Mouse (Mus musculus): ENCODE measurements around the gene Timm22.
A peak's percentile ranks its signal among the peaks of the same experiment; 100 is the strongest.

The Timm22 gene

GRCm38 (mm10) chr11:76406702-76407583 is at the start of gene Timm22:
Gene Timm22, plus strand, starts transcription at chr11:76406952.
- DNase-seq (ENCODE audit: low read depth, low spot score), result peak; percentile 98

GRCm38 (mm10) chr11:76357464-76357863 is 49.3 kb upstream of the Timm22 start:
- no peak for DNase-seq (ENCODE audit: low read depth, low spot score)

GRCm38 (mm10) chr11:76358628-76359320 is 48.0 kb upstream of the Timm22 start:
- DNase-seq (ENCODE audit: low read depth, low spot score), result no peak

GRCm38 (mm10) chr11:76360255-76360654 is 46.5 kb upstream of the Timm22 start:
- no peak for DNase-seq (ENCODE audit: low read depth, low spot score)

- DNase-seq (ENCODE audit: low read depth, low spot score), result no peak
Measured at GRCm38 (mm10) chr11:76361422-76361821, 45.3 kb upstream of the Timm22 start.

GRCm38 (mm10) chr11:76363178-76363577 is 43.6 kb upstream of the Timm22 start:
- DNase-seq (ENCODE audit: low read depth, low spot score), result no peak

GRCm38 (mm10) chr11:76363636-76364035 is 43.1 kb upstream of the Timm22 start:
- no peak for DNase-seq (ENCODE audit: low read depth, low spot score)

GRCm38 (mm10) chr11:76364038-76364437 is 42.7 kb upstream of the Timm22 start:
- no peak for DNase-seq (ENCODE audit: low read depth, low spot score)

GRCm38 (mm10) chr11:76366720-76367119 is 40.0 kb upstream of the Timm22 start:
- no peak for DNase-seq (ENCODE audit: low read depth, low spot score)

GRCm38 (mm10) chr11:76370491-76370890 is 36.3 kb upstream of the Timm22 start:
- no peak for DNase-seq (ENCODE audit: low read depth, low spot score)

- DNase-seq (ENCODE audit: low read depth, low spot score), result no peak
Measured at GRCm38 (mm10) chr11:76372120-76372519, 34.6 kb upstream of the Timm22 start.

- DNase-seq (ENCODE audit: low read depth, low spot score), result no peak
Measured at GRCm38 (mm10) chr11:76372534-76372933, 34.2 kb upstream of the Timm22 start.

- DNase-seq (ENCODE audit: low read depth, low spot score), result peak; percentile 82
Measured at GRCm38 (mm10) chr11:76374491-76375185, 32.1 kb upstream of the Timm22 start.

GRCm38 (mm10) chr11:76376425-76376824 is 30.3 kb upstream of the Timm22 start:
- no peak for DNase-seq (ENCODE audit: low read depth, low spot score)

GRCm38 (mm10) chr11:76379921-76380544 is 26.7 kb upstream of the Timm22 start:
- no peak for DNase-seq (ENCODE audit: low read depth, low spot score)

- no peak for DNase-seq (ENCODE audit: low read depth, low spot score)
Measured at GRCm38 (mm10) chr11:76381201-76381885, 25.4 kb upstream of the Timm22 start.

- no peak for DNase-seq (ENCODE audit: low read depth, low spot score)
Measured at GRCm38 (mm10) chr11:76382711-76383324, 23.9 kb upstream of the Timm22 start.

- DNase-seq (ENCODE audit: low read depth, low spot score), result no peak
Measured at GRCm38 (mm10) chr11:76384307-76384706, 22.4 kb upstream of the Timm22 start.

- DNase-seq (ENCODE audit: low read depth, low spot score), result no peak
Measured at GRCm38 (mm10) chr11:76385017-76385416, 21.7 kb upstream of the Timm22 start.

- no peak for DNase-seq (ENCODE audit: low read depth, low spot score)
Measured at GRCm38 (mm10) chr11:76385746-76386145, 21.0 kb upstream of the Timm22 start.

GRCm38 (mm10) chr11:76387097-76387496 is 19.7 kb upstream of the Timm22 start:
- no peak for DNase-seq (ENCODE audit: low read depth, low spot score)
